Mouse (Mus musculus) neural tube, postnatal 0 days (tissue): Measurements from ENCODE around the gene Ube2d2b. TPM values are rescaled to one million over a fixed set of nuclear protein-coding genes. Genes with fewer than 3 reads are reported as not detected.

Source experiments
- polyA plus RNA-seq: library from polyadenylated mRNA; unstranded; fragments of >200 nt; fragmentation: Nextera tagmentation; extraction: Ambion mirVana; gene quantifications from 2 replicates; pipeline ENCODE4 v1.2.1, GENCODE M21; 2015

The Ube2d2b gene
- 0.26 and 0.27 TPM in 2 replicates for polyA plus RNA-seq

DNA sequence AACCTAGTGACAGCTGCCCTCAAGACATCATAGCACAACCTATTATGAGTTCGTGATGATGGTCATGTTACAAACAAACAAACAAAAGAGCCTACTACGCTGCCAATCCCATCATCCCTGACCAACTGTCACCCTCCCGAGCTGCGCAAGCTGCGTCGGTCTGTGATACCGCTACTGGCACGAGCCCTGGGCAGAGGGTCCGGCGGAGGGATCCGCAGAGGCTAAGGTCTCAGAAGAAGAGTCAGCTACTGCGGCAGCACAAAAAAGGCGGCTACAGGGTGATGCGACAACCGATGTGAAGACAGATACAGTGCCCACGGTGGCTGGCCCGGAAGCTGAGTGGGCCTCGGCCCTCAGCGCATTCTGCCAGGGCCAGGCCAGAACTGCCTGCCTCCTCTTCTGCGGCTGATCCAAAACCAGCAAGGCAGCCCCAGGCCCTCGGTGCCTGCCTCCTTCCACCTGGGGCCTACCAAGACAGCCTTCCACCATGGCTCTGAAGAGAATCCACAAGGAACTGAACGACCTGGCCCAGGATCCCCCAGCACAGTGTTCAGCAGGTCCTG lies at the start of gene Ube2d2b:
TSS of gene Ube2d2b (plus strand) at position 102 of the 563 bp plus-strand sequence.

DNA sequence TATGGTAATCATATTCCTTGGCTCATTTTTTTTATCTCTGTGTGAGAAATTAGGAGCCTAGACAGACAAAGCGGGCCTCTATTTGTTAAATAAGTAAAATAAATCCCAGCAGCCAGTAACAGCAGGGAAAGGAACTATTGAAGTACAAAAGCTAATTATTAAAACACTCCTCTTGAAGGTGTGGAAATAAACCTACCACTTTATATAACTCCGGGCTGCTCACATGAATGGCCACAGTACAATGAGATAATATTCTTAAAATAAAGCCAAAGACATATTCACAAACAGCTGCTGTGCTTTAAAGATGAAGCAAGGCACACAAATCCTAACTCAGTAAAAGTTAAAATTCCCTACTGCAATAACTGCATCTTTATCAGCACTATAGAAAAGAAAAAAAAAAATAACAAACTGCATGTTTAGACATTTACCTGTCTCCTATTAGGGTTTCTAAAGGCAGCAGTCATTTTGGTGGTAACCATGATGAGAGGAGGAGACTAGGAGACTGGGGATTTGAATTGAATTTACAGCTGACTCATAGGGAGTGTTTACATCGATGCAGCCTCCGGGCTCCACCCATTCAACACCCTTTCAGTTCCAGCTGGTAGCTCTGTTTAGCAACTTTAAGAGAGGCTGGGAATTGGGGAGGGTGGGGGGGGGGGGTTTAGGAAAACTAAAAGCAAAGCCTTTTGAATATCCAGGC lies 44.8 kb downstream of the Ube2d2b start, which contains the start of gene Evi5:
TSS of gene Evi5 (minus strand) at position 547 of the 700 bp plus-strand sequence.

Other genes with a start within 250 kb of the Ube2d2b start
- 20.3 and 21.7 TPM in 2 replicates for gene Rpap2, start 232.7 kb upstream of the Ube2d2b start, polyA plus RNA-seq
- gene Glmn, start 232.2 kb upstream of the Ube2d2b start, polyA plus RNA-seq = 28.7 and 36.0 TPM in 2 replicates
- not detected in 2 replicates for gene Gfi1, start 104.1 kb upstream of the Ube2d2b start, polyA plus RNA-seq
- 71.5 and 74.7 TPM in 2 replicates for gene Evi5, start 45.0 kb downstream of the Ube2d2b start, polyA plus RNA-seq
- gene Rpl5, start 70.4 kb downstream of the Ube2d2b start, polyA plus RNA-seq = 43.6 and 50.1 TPM in 2 replicates
- gene Fam69a, start 157.0 kb downstream of the Ube2d2b start, polyA plus RNA-seq = 91.5 and 93.0 TPM in 2 replicates
- gene Mtf2, start 235.6 kb downstream of the Ube2d2b start, polyA plus RNA-seq = 51.4 and 62.0 TPM in 2 replicates